Mouse (Mus musculus) cerebellum, postnatal 36 days (tissue): Measurements from ENCODE around the gene Slit3.

Experiments
- DNase-seq, 2 experiments: peaks; one replicate each; pipeline ENCODE4 v3.0.0; 2021 to 2022; ENCODE audit warnings: mixed read lengths in 2 of 2

Gene Slit3

DNA sequence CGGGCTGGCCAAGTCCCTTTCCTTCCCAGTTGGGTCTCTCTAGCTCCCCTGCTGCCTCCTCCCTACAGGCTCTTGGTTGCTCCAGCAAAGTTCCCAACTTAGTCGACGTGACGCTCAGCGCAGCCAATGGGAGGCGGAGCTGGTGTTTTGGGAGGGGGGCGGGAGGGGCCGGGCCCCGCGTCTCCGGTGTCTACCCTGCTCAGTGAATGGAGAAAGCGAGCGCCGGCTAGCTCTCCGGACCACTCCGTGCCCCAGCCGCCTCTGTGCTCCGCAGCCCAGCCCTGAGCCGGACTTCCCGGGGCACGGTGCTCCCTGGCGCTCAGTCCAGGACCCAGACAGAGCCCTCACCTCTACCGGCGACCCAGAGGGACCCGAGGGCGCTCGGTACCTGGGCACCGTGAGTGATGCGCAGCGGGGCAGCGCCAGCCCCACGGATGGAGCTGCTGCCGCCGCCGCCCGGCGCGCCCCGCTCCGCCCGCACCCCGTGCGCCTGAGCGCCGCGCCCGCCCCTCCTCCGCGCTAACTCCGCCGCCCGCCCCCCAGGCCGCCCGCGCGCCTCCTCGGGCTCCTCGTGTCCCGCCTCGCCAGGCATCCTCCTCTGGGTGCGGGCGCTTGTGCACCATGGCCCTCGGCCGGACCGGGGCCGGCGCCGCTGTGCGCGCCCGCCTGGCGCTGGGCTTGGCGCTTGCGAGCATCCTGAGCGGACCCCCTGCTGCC, at the start of gene Slit3:
Slit3 (plus strand) TSS at position 331 of the 717 bp plus-strand sequence.
- peak; percentile 55 to 58 for DNase-seq

DNA sequence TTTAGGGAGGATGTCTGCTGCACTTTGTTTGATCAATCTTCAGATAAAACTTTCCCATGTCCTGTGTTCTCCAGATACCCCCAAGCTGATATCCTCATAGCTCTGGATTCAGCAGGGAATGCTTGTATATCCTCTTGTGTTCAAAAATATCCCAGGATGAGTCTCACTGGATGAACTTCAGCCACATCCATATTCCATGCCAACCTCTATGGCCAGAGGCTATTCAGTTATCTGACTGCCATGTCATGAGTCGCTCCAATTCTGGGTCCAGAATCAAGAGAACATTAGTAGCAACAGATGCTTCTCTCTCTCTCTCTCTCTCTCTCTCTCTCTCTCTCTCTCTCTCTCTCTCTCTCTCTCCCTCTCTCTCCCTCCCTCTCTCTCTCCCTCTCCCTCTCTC, 49.6 kb upstream of the Slit3 start:
- DNase-seq = no peak

DNA sequence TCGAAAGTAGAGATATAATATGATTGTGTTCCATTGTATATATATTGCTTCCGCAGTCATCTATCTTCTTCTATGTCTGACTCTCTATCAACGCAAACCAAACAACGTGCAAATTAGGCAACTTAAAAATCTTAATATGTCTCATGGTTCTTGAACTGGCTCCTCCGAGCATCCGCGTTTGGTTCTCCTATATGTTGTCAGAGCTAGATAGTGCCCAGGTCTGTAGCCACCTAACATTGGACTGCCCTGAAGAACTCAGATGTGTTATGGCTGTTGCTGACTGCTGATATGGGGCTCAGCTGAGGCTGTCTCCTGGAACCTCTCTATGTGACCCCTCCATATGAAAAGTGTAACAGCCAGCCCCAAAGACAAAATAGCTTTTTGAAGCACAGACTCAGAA, 45.6 kb upstream of the Slit3 start:
- no peak for DNase-seq

DNA sequence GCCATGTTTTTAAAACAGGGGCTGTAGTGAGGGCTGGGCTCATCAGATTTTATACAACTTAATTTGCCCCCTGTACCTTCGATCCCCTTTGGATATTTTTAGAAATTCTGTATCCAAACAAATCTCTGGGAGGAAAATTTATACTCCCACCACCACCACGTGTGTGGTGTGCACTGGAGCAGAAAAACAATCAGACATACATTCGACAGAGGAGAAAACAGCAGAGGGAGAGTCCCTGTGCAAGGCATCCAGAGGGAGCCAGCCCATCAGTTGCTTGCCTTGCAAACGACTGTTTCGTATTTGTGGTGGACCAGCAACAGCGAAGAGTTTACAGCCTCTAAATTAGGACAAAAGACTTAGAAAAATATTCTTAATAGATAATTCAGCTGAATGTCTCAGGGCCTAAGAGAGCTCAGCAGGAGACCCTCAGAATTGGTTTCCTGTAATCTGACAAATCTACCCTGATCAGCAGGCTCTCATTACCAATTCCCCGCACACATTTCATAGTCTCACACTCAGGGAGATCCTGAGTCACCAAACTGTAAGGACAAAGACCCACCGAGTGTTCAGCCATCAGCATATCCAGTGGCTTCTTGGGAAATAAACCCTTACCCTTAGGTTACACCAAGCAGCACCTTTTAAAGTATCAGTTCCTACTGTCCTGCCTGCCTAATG, 40.4 kb upstream of the Slit3 start:
- DNase-seq = no peak

DNA sequence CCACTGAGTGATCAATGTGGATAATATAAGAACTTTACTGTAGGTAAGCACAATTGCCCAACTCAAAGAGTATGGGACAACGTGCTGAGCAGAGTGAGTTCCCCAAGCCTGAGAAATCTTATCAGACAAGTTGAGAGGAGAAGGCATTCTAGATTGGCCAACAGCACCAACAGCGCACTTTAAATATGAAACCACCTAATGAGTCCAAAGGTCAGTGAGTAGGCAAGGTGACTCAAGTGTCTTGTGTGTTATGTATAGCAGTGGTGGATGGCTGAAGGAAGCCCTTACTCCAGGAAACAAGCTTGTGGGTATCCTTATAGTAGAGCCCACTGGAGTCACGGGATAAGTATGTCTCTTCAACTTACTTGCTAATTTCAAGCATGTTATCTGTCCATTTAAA, 38.7 kb upstream of the Slit3 start:
- no peak for DNase-seq

GRCm38 (mm10) chr11:35083049-35083448, 38.0 kb upstream of the Slit3 start:
- DNase-seq = no peak

DNA sequence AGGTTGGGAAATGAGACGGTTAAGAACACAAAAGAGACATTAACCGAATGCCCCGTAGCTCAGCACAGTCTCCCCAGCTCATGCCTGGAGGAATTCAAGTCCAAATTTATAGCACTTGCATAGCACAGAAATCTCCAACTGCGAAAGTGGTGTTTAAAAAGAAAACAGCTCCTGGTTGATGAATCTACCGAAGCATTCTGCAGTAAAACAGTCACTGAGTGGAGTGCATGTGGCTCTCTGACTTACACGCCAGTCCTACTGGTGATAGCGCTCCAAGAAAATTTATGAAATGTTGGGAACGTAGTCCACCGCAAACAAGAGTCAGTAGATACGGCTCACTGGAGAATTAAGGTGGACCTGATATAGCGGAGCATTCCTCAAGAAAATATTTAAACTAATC, 35.7 kb upstream of the Slit3 start:
- DNase-seq = no peak

DNA sequence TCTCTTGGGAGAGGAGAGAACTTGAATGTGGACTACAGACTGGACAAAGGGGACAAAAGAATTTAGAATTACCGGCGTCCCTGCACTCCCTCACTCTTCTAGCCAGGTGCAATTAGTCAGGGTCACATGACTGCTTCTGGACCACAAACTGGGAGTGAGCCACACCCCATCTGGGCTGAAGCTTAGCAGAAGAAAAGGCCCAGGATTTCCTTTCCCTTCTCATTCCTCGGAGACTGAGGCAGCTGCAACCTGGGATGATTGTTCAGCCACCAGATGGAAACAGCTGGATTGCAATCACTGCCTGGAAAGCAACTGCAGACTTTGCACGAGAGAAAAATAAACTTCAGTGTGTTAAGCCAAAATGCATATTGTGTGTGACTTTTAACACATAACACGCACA, 35.0 kb upstream of the Slit3 start:
- DNase-seq = no peak

DNA sequence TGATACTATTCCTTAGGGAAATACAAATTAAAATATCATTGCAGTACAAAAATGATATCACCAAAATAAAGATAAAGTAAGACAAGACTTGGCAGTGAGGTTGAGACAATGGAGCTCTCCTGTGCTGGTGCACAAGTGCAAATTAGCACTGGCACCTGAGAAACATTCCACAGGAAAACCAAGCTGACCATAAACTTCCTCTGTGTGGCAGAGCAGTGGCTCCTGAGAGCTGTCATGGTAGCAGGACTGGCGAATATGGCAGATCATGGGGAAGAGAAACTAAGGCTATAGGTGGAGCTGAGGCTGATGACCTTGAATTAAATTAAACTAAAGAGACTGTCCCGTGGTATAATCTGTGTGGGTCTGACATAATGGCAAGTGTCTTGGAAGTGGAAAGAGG, 33.6 kb upstream of the Slit3 start:
- no peak for DNase-seq

DNA sequence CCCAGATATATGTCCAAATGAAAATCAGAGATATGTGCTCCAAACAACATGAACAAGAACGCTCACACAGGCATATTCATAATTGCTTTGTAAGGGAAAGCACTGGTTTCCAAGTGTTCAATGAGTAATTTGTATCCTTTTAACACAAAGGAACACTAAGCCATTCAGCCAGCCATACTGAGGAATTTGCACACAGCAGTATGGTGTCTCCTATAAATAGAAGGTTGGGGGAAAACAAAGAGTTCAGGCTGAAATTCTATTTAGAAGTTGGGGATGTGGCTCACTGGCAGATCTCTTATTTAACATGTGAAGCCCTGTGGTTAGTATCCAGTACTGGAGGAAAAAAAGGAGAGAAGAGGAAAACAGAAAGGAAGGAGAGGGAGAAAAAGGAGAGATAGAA, 32.9 kb upstream of the Slit3 start:
- DNase-seq = no peak

DNA sequence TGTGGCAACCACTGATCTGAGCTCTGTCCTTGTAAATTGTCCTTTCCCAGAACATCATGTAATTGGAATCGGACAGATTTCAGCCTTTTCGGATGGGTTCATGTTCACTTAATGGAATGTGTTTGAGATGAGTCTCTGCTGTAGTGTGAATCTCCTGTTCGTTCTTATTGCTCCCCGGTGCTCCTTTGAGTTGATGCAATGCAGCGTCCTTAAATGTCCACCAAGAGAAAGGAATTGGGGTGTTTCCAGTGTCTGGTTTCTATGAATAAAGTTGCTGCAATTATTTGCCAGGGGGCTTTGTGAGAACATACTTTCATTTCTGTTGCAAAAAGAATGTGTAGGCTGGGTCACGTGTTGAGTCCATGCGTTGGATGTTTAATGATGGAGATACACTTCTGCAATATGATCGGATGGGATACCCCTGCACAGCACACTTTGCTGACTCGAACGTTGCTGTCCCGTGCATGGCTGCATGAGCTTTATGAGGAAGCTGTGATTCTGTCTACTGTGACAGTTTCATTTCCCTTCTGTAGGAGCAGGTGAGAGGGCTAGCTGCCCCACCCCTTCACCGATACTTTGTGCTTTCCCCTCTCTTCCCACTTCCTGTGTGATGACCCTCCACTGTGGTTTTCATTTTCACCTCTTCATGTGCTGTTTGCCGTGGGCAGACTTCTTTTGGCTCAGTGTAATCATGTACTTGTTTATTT, 30.2 kb upstream of the Slit3 start:
- DNase-seq = no peak

GRCm38 (mm10) chr11:35096538-35096937, 24.5 kb upstream of the Slit3 start:
- no peak for DNase-seq

DNA sequence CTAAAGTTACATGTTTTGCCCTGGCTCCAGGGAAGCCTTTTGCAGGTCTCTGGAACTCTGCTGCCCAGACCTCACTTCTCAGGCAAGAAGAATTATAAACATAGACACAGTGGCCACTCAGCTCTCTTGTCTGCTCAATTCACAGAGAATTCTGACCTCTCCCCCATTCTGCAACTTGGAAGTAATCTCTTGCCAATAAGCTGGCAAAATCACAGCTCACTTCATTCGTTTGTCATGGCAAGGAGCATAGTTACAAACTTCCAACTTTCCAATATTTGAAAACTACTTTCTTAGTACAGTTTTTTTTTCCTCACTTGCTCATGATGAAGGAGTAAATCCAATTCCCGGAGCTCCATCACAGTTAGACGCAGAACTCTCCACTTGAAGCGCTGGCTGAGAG, 11.2 kb upstream of the Slit3 start:
- no peak for DNase-seq

- no peak for DNase-seq
Measured at GRCm38 (mm10) chr11:35110784-35111183, 10.2 kb upstream of the Slit3 start.

DNA sequence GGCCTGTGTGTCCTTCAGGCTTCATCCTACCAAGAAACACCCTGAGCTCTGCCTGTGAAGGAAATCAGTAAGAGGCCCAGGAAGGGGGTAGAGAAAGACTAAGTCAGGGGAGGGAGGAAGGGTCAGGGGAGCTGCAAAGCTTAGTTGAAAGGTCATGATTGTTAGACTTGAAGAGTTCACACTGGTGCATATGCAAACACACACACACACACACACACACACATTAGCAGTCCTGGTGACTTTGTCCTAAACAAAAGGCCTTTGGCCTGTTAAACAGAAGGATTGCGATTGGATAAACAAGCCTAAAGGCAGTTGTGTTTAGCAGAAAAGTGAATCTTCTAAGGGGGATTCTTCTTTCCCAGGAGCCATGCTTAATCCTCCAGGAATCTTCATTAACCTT, 7.7 kb upstream of the Slit3 start:
- DNase-seq = no peak

DNA sequence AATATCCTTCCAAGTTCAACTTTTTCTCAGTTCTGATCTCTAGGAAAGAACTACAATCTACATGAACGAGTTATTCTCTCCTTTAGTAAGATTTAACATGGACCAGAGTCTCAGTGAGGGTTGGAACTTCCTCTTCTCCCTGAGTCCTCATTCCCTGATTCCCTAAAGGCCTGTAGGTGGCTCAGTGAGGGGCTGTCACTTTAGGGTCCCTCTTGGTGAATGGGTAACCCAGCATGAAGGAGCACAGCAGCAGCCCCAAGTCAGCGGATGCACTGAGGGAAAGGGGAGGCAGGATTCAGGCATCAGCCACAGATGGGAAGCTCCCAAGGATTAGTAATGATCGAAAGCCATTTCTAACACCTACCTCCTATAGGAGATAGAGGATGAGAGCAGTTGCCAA, 4.6 kb upstream of the Slit3 start:
- no peak for DNase-seq

GRCm38 (mm10) chr11:35117871-35118270, 3.2 kb upstream of the Slit3 start:
- no peak for DNase-seq

DNA sequence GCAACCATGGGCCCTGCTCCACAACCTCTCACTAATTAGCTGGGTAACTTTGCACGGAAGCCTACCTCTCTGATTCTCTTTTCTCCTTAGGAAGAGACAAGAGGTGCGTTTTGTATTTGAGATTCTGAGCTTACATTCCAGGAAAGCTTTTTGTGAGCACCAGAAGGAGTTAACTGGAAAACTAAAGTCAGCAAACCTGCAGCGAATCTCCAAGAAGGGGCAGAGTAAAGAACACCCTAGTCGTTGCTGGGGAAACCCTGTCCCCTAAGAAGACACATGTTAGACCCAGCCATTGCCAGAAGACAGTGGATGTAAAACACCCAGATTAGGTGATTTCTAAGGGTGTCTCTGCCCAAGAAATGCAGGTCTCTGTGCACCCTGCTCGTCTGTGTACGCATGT, 2.3 kb upstream of the Slit3 start:
- no peak for DNase-seq

- peak; percentile 84 for DNase-seq
Measured at GRCm38 (mm10) chr11:35119360-35119759, 1.7 kb upstream of the Slit3 start.

GRCm38 (mm10) chr11:35120076-35120475, 948 bp upstream of the Slit3 start:
- no peak for DNase-seq

DNA sequence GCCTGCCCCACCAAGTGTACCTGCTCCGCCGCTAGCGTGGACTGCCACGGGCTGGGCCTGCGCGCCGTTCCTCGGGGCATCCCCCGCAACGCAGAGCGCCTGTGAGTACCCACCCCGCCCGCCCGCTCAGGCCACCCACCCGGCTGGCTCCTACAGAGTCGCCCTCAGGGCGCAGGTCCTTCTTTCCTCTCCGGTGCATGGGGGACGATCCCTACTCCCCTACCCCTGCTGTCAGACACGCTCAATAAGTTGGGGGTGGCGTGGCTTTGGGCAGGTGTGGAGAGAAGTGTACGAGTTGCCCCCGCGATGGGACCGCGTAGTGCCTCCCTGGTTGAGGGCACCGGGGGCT, 561 bp downstream of the Slit3 start:
- DNase-seq = peak in 1 of 2 experiments; percentile 60

GRCm38 (mm10) chr11:35122091-35122811, 1.2 kb downstream of the Slit3 start:
- peak; percentile 40 for DNase-seq

GRCm38 (mm10) chr11:35124489-35125107, 3.6 kb downstream of the Slit3 start:
- DNase-seq = no peak
